Comparison of ENCODE assay signal across 8 mouse cellular contexts in genomic region chr7:90457517-90457916, GRCm38 (mm10). TPM values are rescaled to one million over a fixed set of nuclear protein-coding genes. Genes with fewer than 3 reads are reported as not detected.
DNase-seq lines count a peak whose midpoint lies in the region; ATAC-seq and TF ChIP-seq lines count a peak whose summit lies in the region.

No protein-coding gene starts in this region.

- 11% methylated on average over 10 of the region's 10 CpGs for WGBS in intestine, embryonic 16.5 days
- 28% methylated on average over 10 of the region's 10 CpGs for WGBS in midbrain, embryonic 11.5 days

- H3K9ac ChIP-seq in intestine, embryonic 16.5 days (ENCODE audit: low read depth, low read length): peak overlapping the region; percentile 83
- H3K9ac ChIP-seq in midbrain, embryonic 11.5 days (ENCODE audit: low read length): peak overlapping the region; percentile 87

- peak overlapping the region; percentile 94 for H3K4me3 ChIP-seq in E14TG2a.4 (replicated peaks; ENCODE audit: low read length)
- peak overlapping the region; percentile 82 for H3K4me3 ChIP-seq in erythroblast, embryonic 14.5 days (replicated peaks)
- peak overlapping the region; percentile 72 for H3K4me3 ChIP-seq in intestine, embryonic 16.5 days (ENCODE audit: low read length)
- H3K4me3 ChIP-seq in midbrain, embryonic 11.5 days (ENCODE audit: low read depth, low read length): peak overlapping the region; percentile 71

- H3K27me3 ChIP-seq in E14TG2a.4 (ENCODE audit: insufficient read depth, low read length): peaks cover 2% of the 10 kb centered on the region
- H3K27me3 ChIP-seq in erythroblast, embryonic 14.5 days (ENCODE audit: control insufficient read depth): peaks cover 7% of the 10 kb centered on the region; the same call in 1 of the 2 replicates
- peaks cover 3% of the 10 kb centered on the region; the same call in 1 of the 2 replicates for H3K27me3 ChIP-seq in intestine, embryonic 16.5 days (replicated peaks; ENCODE audit: control insufficient read depth, insufficient read depth, low read length)
- H3K27me3 ChIP-seq in midbrain, embryonic 11.5 days (ENCODE audit: control insufficient read depth, insufficient read depth, low read length): no peaks in the 10 kb centered on the region

- peak; percentile 57 for DNase-seq in cerebellum, adult 9-10 months
- no peak for DNase-seq in cerebellum, postnatal 4 days (ENCODE audit: low spot score in 2 of 2)
- peak; percentile 92 for DNase-seq in midbrain, embryonic 11.5 days (ENCODE audit: low spot score, missing footprints)
- no peak for DNase-seq in spleen, postnatal 4 days (ENCODE audit: low spot score in 2 of 2)
- no peak for DNase-seq in ovary, postnatal 14 days (ENCODE audit: low spot score)

- peaks cover 24% of the 10 kb centered on the region for H3K36me3 ChIP-seq in E14TG2a.4 (ENCODE audit: insufficient read depth, low read length)
- H3K36me3 ChIP-seq in erythroblast, embryonic 14.5 days (ENCODE audit: control insufficient read depth): peaks cover 27% of the 10 kb centered on the region
- H3K36me3 ChIP-seq in intestine, embryonic 16.5 days (ENCODE audit: control insufficient read depth, insufficient read depth, low read length): no peaks in the 10 kb centered on the region
- peaks cover 5% of the 10 kb centered on the region; the same call in 1 of the 2 replicates for H3K36me3 ChIP-seq in midbrain, embryonic 11.5 days (ENCODE audit: control insufficient read depth, insufficient read depth, low read length)

- no peak for TF ChIP-seq CTCF in E14TG2a.4 (conservative IDR thresholded peaks at IDR 0.05; ENCODE audit: low read length)

- H3K9me3 ChIP-seq in E14TG2a.4 (ENCODE audit: low read length): no peaks in the 10 kb centered on the region
- no peaks in the 10 kb centered on the region for H3K9me3 ChIP-seq in erythroblast, embryonic 14.5 days (ENCODE audit: control insufficient read depth, low read length)
- no peaks in the 10 kb centered on the region for H3K9me3 ChIP-seq in intestine, embryonic 16.5 days (ENCODE audit: control insufficient read depth, low read length)
- H3K9me3 ChIP-seq in midbrain, embryonic 11.5 days (ENCODE audit: control insufficient read depth, low read length): no peaks in the 10 kb centered on the region

- H3K4me2 ChIP-seq in intestine, embryonic 16.5 days (ENCODE audit: low read depth, low read length): peak overlapping the region; percentile 78
- H3K4me2 ChIP-seq in midbrain, embryonic 11.5 days: peak overlapping the region; percentile 54

- H3K4me1 ChIP-seq in E14TG2a.4 (replicated peaks; ENCODE audit: low read depth, low read length): peaks cover 41% of the 10 kb centered on the region
- peaks cover 38% of the 10 kb centered on the region for H3K4me1 ChIP-seq in erythroblast, embryonic 14.5 days (ENCODE audit: control insufficient read depth)
- peaks cover 9% of the 10 kb centered on the region for H3K4me1 ChIP-seq in intestine, embryonic 16.5 days (ENCODE audit: control insufficient read depth, insufficient read depth, low read length)
- no peaks in the 10 kb centered on the region for H3K4me1 ChIP-seq in midbrain, embryonic 11.5 days (ENCODE audit: control insufficient read depth, insufficient read depth, low read length)

- ATAC-seq in intestine, embryonic 16.5 days: peak; percentile 55
- ATAC-seq in midbrain, embryonic 11.5 days (ENCODE audit: low FRiP score): peak; percentile 65

- H3K27ac ChIP-seq in intestine, embryonic 16.5 days (ENCODE audit: low read length): peak overlapping the region; percentile 88
- peak overlapping the region; percentile 71 for H3K27ac ChIP-seq in midbrain, embryonic 11.5 days (ENCODE audit: low read depth, low read length)

RNA-seq across cellular contexts. Expression of gene Tmem126a, which starts 0.5 kb away (rescaled TPM):
- polyA plus RNA-seq in erythroblast, embryonic 14.5 days (2012): 0.65 and 0.98 TPM in 2 replicates
- polyA plus RNA-seq in intestine, embryonic 16.5 days (2015; fragmentation: Nextera tagmentation; extraction: Ambion mirVana): 143 and 147 TPM in 2 replicates
- 116 and 123 TPM in 2 replicates for polyA plus RNA-seq in midbrain, embryonic 11.5 days (2014; fragmentation: Nextera tagmentation; extraction: Ambion mirVana)

RNA-seq across cellular contexts. Expression of gene Crebzf, which starts 15.0 kb away (rescaled TPM):
- polyA plus RNA-seq in erythroblast, embryonic 14.5 days (2012): 2.9 and 3.1 TPM in 2 replicates
- polyA plus RNA-seq in intestine, embryonic 16.5 days (2015; fragmentation: Nextera tagmentation; extraction: Ambion mirVana): 11.5 and 11.7 TPM in 2 replicates
- 49.9 and 52.3 TPM in 2 replicates for polyA plus RNA-seq in midbrain, embryonic 11.5 days (2014; fragmentation: Nextera tagmentation; extraction: Ambion mirVana)

RNA-seq across cellular contexts. Expression of gene Tmem126b, which starts 18.3 kb away (rescaled TPM):
- polyA plus RNA-seq in erythroblast, embryonic 14.5 days (2012): 0.23 and 0.31 TPM in 2 replicates
- 36.9 and 37.9 TPM in 2 replicates for polyA plus RNA-seq in intestine, embryonic 16.5 days (2015; fragmentation: Nextera tagmentation; extraction: Ambion mirVana)
- polyA plus RNA-seq in midbrain, embryonic 11.5 days (2014; fragmentation: Nextera tagmentation; extraction: Ambion mirVana): 46.9 and 48.2 TPM in 2 replicates

RNA-seq across cellular contexts. Expression of gene Dlg2, which starts 19.0 kb away (rescaled TPM):
- 0.02 TPM in 1 of 2 replicates, not detected in the other for polyA plus RNA-seq in erythroblast, embryonic 14.5 days (2012)
- 3.8 and 3.9 TPM in 2 replicates for polyA plus RNA-seq in intestine, embryonic 16.5 days (2015; fragmentation: Nextera tagmentation; extraction: Ambion mirVana)
- polyA plus RNA-seq in midbrain, embryonic 11.5 days (2014; fragmentation: Nextera tagmentation; extraction: Ambion mirVana): 1.8 and 2.5 TPM in 2 replicates

RNA-seq across cellular contexts. Expression of gene Ccdc89, which starts 31.1 kb away (rescaled TPM):
- polyA plus RNA-seq in erythroblast, embryonic 14.5 days (2012): not detected in 2 replicates
- 0.54 and 1.1 TPM in 2 replicates for polyA plus RNA-seq in intestine, embryonic 16.5 days (2015; fragmentation: Nextera tagmentation; extraction: Ambion mirVana)
- polyA plus RNA-seq in midbrain, embryonic 11.5 days (2014; fragmentation: Nextera tagmentation; extraction: Ambion mirVana): 3.6 and 3.9 TPM in 2 replicates

Comparison
In these comparisons a context has a peak if more than half of its experiments do, and no peak if none do; other contexts are left out.
1. DNase-seq: peak in cerebellum, adult 9-10 months (single experiment) and midbrain, embryonic 11.5 days (single experiment); none in cerebellum, postnatal 4 days (0 of 2), spleen, postnatal 4 days (0 of 2) and ovary, postnatal 14 days (single experiment).
2. RNA of gene Tmem126a, which starts 0.5 kb away (polyA plus RNA-seq): 143 to 147 TPM in intestine, embryonic 16.5 days and 116 to 123 TPM in midbrain, embryonic 11.5 days; 0.65 to 0.98 TPM in erythroblast, embryonic 14.5 days; every median in the first group is over 10 times any median in the second.
3. RNA of gene Tmem126b, which starts 18.3 kb away (polyA plus RNA-seq): 46.9 to 48.2 TPM in midbrain, embryonic 11.5 days and 36.9 to 37.9 TPM in intestine, embryonic 16.5 days; 0.23 to 0.31 TPM in erythroblast, embryonic 14.5 days; every median in the first group is over 10 times any median in the second.
4. Peak in every context shown above with its lines, with median percentiles within 50 percentile points of each other: H3K4me3 ChIP-seq.